12 mouse cellular contexts compared by ENCODE assay signal in the genomic region with DNA sequence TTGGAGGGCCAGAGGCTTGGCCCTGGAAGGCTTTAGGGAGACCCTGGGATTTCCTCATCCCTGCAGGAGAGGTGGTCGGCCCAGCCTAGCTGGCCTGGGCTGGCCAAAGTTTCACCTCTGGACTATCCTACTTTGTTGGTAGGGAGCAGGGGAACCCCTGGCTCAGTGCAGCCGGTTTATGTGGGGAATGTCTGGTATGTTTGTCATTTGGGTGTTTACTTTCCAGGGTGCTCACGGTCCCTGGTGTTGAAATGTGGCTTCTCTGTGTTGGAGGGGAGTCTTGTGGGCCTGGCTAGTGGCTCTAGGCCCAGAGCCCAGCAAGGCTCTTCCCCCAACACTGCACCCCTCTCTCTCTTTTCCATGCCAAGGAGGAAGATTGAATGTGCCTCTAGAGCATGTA. TPM values are rescaled to one million over a fixed set of nuclear protein-coding genes. Genes with fewer than 3 reads are reported as not detected.
DNase-seq lines count a peak whose midpoint lies in the region; ATAC-seq and TF ChIP-seq lines count a peak whose summit lies in the region.
"Had no signal": no experiment of that assay in that cellular context is flagged by ENCODE, and none has a peak within 500 bp of the region (broad histone marks: within the 10 kb centered on the region; RNA-seq: fewer than 3 reads in every experiment).

No protein-coding gene starts in this region.

- no peak for DNase-seq in heart, postnatal 10 days
- no peak for DNase-seq in kidney, postnatal 36 days
- DNase-seq: cerebellum, postnatal 25 days; gastrocnemius, postnatal 36 days had no signal

- no peak for TF ChIP-seq CTCF in E14TG2a.4 (conservative IDR thresholded peaks at IDR 0.05; ENCODE audit: low read length)

- no peak for ATAC-seq in heart, embryonic 12.5 days (ENCODE audit: insufficient number of reproducible peaks, low FRiP score)
- no peak for ATAC-seq in kidney, embryonic 16.5 days (ENCODE audit: low FRiP score, low TSS enrichment)
- peak; percentile 84 for ATAC-seq in liver, embryonic 16.5 days (ENCODE audit: low read depth)
- no peak for ATAC-seq in activated CD4-positive, CD25-positive, alpha-beta regulatory T cell, adult 4 months
- ATAC-seq in erythroid progenitor cell, adult 5-6 weeks (replicated peaks; ENCODE audit: low FRiP score, poor library complexity, severe bottlenecking) = no peak

- H3K9ac ChIP-seq in heart, embryonic 12.5 days = no peak overlapping the region
- 0 out of 2 replicates have a peak overlapping the region, but pooled peaks have one; percentile 23 for H3K9ac ChIP-seq in kidney, embryonic 16.5 days (replicated peaks; ENCODE audit: low read length)
- H3K9ac ChIP-seq in liver, embryonic 16.5 days (ENCODE audit: low read depth, low read length) = no peak overlapping the region
- H3K9ac ChIP-seq: embryonic facial prominence, embryonic 15.5 days had no signal

- H3K4me2 ChIP-seq in heart, embryonic 12.5 days = no peak overlapping the region
- no peak overlapping the region for H3K4me2 ChIP-seq in kidney, embryonic 16.5 days (replicated peaks; ENCODE audit: low read depth, low read length)
- no peak overlapping the region for H3K4me2 ChIP-seq in liver, embryonic 16.5 days (ENCODE audit: low read depth, low read length)
- H3K4me2 ChIP-seq: embryonic facial prominence, embryonic 15.5 days had no signal

- peaks cover 37% of the 10 kb centered on the region for H3K4me1 ChIP-seq in heart, embryonic 12.5 days (replicated peaks)
- H3K4me1 ChIP-seq in kidney, embryonic 16.5 days (ENCODE audit: insufficient read depth, low read length) = peaks cover 31% of the 10 kb centered on the region
- peaks cover 90% of the 10 kb centered on the region for H3K4me1 ChIP-seq in E14TG2a.4 (replicated peaks; ENCODE audit: low read depth, low read length)
- H3K4me1 ChIP-seq in liver, embryonic 16.5 days (ENCODE audit: control insufficient read depth, low read depth, low read length) = peaks cover 4% of the 10 kb centered on the region; the same call in 1 of the 2 replicates

- H3K27ac ChIP-seq in heart, embryonic 12.5 days (ENCODE audit: poor library complexity, severe bottlenecking) = peak overlapping the region; percentile 28
- H3K27ac ChIP-seq in kidney, embryonic 16.5 days (ENCODE audit: low read length) = peak overlapping the region; percentile 48; the same call in 1 of the 2 replicates
- H3K27ac ChIP-seq in liver, embryonic 16.5 days (ENCODE audit: low read length) = peak overlapping the region; percentile 52
- H3K27ac ChIP-seq: embryonic facial prominence, embryonic 15.5 days; midbrain, embryonic 10.5 days had no signal

- WGBS in heart, embryonic 12.5 days = 26% methylated on average over 3 of the region's 3 CpGs
- WGBS in kidney, embryonic 16.5 days = 32% methylated on average over 3 of the region's 3 CpGs
- WGBS in liver, embryonic 16.5 days (ENCODE audit: insufficient replicate concordance) = 42% methylated on average over 3 of the region's 3 CpGs

- no peak overlapping the region for H3K4me3 ChIP-seq in heart, embryonic 12.5 days
- no peak overlapping the region for H3K4me3 ChIP-seq in kidney, embryonic 16.5 days (ENCODE audit: low read length)
- 0 out of 2 replicates have a peak overlapping the region, but pooled peaks have one; percentile 17 for H3K4me3 ChIP-seq in E14TG2a.4 (replicated peaks; ENCODE audit: low read length)
- H3K4me3 ChIP-seq in liver, embryonic 16.5 days (ENCODE audit: low read depth, low read length) = no peak overlapping the region
- H3K4me3 ChIP-seq: embryonic facial prominence, embryonic 15.5 days; midbrain, embryonic 10.5 days had no signal

- intact Hi-C loops in heart, postnatal 10 days (cut with DNase I) = no loop called here

- H3K36me3 ChIP-seq in heart, embryonic 12.5 days = peaks cover 7% of the 10 kb centered on the region; the same call in 1 of the 2 replicates
- no peaks in the 10 kb centered on the region for H3K36me3 ChIP-seq in kidney, embryonic 16.5 days (ENCODE audit: insufficient read depth, low read length)
- no peaks in the 10 kb centered on the region; the same call in 1 of the 2 replicates for H3K36me3 ChIP-seq in E14TG2a.4 (ENCODE audit: insufficient read depth, low read length)
- H3K36me3 ChIP-seq in liver, embryonic 16.5 days (ENCODE audit: control insufficient read depth, insufficient read depth) = no peaks in the 10 kb centered on the region
- H3K36me3 ChIP-seq: midbrain, embryonic 10.5 days had no signal

- H3K27me3 ChIP-seq in heart, embryonic 12.5 days (replicated peaks) = no peaks in the 10 kb centered on the region
- no peaks in the 10 kb centered on the region for H3K27me3 ChIP-seq in kidney, embryonic 16.5 days (ENCODE audit: insufficient read depth, low read length)
- 0 out of 2 replicates have a peak, but pooled peaks cover 3% of the 10 kb centered on the region for H3K27me3 ChIP-seq in E14TG2a.4 (ENCODE audit: insufficient read depth, low read length)
- H3K27me3 ChIP-seq in liver, embryonic 16.5 days (ENCODE audit: control insufficient read depth, insufficient read depth, low read depth, low read length) = no peaks in the 10 kb centered on the region
- H3K27me3 ChIP-seq: embryonic facial prominence, embryonic 15.5 days had no signal

- H3K9me3 ChIP-seq in heart, embryonic 12.5 days (replicated peaks) = no peaks in the 10 kb centered on the region
- H3K9me3 ChIP-seq in kidney, embryonic 16.5 days (ENCODE audit: low read length) = no peaks in the 10 kb centered on the region
- no peaks in the 10 kb centered on the region for H3K9me3 ChIP-seq in E14TG2a.4 (ENCODE audit: low read length)
- H3K9me3 ChIP-seq in liver, embryonic 16.5 days (replicated peaks; ENCODE audit: control insufficient read depth, low read length) = no peaks in the 10 kb centered on the region
- H3K9me3 ChIP-seq: embryonic facial prominence, embryonic 15.5 days; midbrain, embryonic 10.5 days had no signal

RNA-seq across cellular contexts. Expression of a gene that starts 24.9 kb away (rescaled TPM):
- polyA plus RNA-seq in heart, embryonic 12.5 days (2016; fragmentation: Nextera tagmentation; extraction: Ambion mirVana) = 0.56 and 0.90 TPM in 2 replicates
- 10 to 100 TPM; 12.6 to 20.2 TPM for total RNA-seq in heart, postnatal 10 days (2021)
- 0.21 and 0.32 TPM in 2 replicates for polyA plus RNA-seq in kidney, embryonic 16.5 days (2015; fragmentation: Nextera tagmentation; extraction: Ambion mirVana)
- 0.12 TPM in 1 of 2 replicates, not detected in the other for polyA plus RNA-seq in liver, embryonic 16.5 days (2015; fragmentation: Nextera tagmentation; extraction: Ambion mirVana)
- polyA plus RNA-seq in activated CD4-positive, CD25-positive, alpha-beta regulatory T cell, adult 4 months (2017; shearing (Covaris generic)) = not detected
- 0.84 and 6.5 TPM in 2 replicates for total RNA-seq in erythroid progenitor cell, adult 5-6 weeks (2015; ENCODE audit: low replicate concordance)
- total RNA-seq in erythroid progenitor cell, adult 5-6 weeks (2017; ENCODE audit: low replicate concordance) = 1.8 and 4.9 TPM in 2 replicates
